Mouse (Mus musculus): ENCODE measurements around the gene Scaf11. TPM values are rescaled to one million over a fixed set of nuclear protein-coding genes. Genes with fewer than 3 reads are reported as not detected.

The Scaf11 gene
- polyA plus RNA-seq, 2 experiments = 19.4 to 37.1 TPM

DNA sequence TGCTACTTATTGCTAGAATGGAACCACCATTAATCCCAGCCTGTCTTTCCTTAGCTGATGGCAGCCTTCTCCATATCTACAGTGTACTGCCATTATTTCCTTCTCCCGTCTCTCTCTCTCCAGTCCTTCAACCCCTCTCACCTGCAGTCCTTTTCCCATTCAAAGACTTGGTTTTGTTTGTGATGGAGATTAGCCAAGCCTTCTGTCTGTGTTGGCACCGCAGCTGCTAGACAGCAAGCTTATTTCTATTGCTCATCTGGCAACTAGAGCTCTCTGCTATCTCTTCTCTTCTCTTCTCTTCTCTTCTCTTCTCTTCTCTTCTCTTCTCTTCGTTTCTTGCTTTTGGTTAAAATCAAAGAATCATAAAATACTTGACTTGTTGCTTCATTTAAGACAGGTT is 95.3 kb downstream of the Scaf11 start:
- peaks cover 60% of the 10 kb centered on the region for H3K36me3 ChIP-seq (replicated peaks; ENCODE audit: control insufficient read depth, insufficient read depth, low read depth)
- 75% methylated on average over 3 of the region's 3 CpGs for WGBS (ENCODE audit: insufficient replicate concordance)
- no peak overlapping the region for H3K4me2 ChIP-seq (ENCODE audit: low read depth)

More for the DNA sequence above, 95.3 kb downstream of the Scaf11 start:
- H3K27me3 ChIP-seq (ENCODE audit: control insufficient read depth, insufficient read depth, low read length) = no peaks in the 10 kb centered on the region
- no peaks in the 10 kb centered on the region for H3K4me1 ChIP-seq (replicated peaks; ENCODE audit: control insufficient read depth in 2 of 2, insufficient read depth in 2 of 2, low read length in 1 of 2)
- ATAC-seq (ENCODE audit: insufficient read depth) = no peak
- H3K9me3 ChIP-seq (ENCODE audit: control insufficient read depth, low read length) = no peaks in the 10 kb centered on the region
- no peak for DNase-seq (ENCODE audit: low read depth in 3 of 3, low spot score in 3 of 3)
- no peak overlapping the region for H3K4me3 ChIP-seq (ENCODE audit: insufficient read depth in 1 of 2, low read depth in 2 of 2, low read length in 2 of 2)
- no peak overlapping the region for H3K27ac ChIP-seq
- TF ChIP-seq EP300 (IDR thresholded peaks at IDR 0.05; ENCODE audit: low read depth) (no peak), CTCF (IDR thresholded peaks at IDR 0.05; ENCODE audit: low read depth) (no peak)
- H3K9ac ChIP-seq (replicated peaks) = no peak overlapping the region

Small RNAs within 50 kb of the gene (microRNA-seq; reads per million reads assigned to microRNA genes)
- gene Gm25397 = not detected

Other genes with a start within 250 kb of the Scaf11 start
- gene Arid2, start 173.3 kb downstream of the Scaf11 start, polyA plus RNA-seq (2012; rRNA removed) = 7.9 and 8.5 TPM in 2 replicates
- gene Arid2, start 173.3 kb downstream of the Scaf11 start, polyA plus RNA-seq (2014; fragmentation: Nextera tagmentation; extraction: Ambion mirVana) = 8.1 and 10.2 TPM in 2 replicates
- gene Slc38a1, start 182.1 kb upstream of the Scaf11 start, polyA plus RNA-seq (2012; rRNA removed) = 5.7 and 9.3 TPM in 2 replicates
- 15.1 and 15.5 TPM in 2 replicates for gene Slc38a1, start 182.1 kb upstream of the Scaf11 start, polyA plus RNA-seq (2014; fragmentation: Nextera tagmentation; extraction: Ambion mirVana)
- 16.9 and 19.9 TPM in 2 replicates for gene Slc38a2, start 238.9 kb upstream of the Scaf11 start, polyA plus RNA-seq (2012; rRNA removed)
- 28.8 and 32.8 TPM in 2 replicates for gene Slc38a2, start 238.9 kb upstream of the Scaf11 start, polyA plus RNA-seq (2014; fragmentation: Nextera tagmentation; extraction: Ambion mirVana)

Data from liver, embryonic 14.5 days (tissue).